Mouse (Mus musculus) liver, embryonic 14.5 days (tissue): ENCODE measurements around the gene Plcxd2.

Experiments used
- CTCF ChIP-seq: IDR thresholded peaks from 2 replicates; pipeline ENCODE4 v1.5.1; 2016; ENCODE audit warnings: antibody characterized with exemption, low read depth, control low read depth
- EP300 ChIP-seq: IDR thresholded peaks from 2 replicates; pipeline ENCODE4 v1.6.1; 2016; ENCODE audit warnings: antibody characterized with exemption, low read depth

DNA sequence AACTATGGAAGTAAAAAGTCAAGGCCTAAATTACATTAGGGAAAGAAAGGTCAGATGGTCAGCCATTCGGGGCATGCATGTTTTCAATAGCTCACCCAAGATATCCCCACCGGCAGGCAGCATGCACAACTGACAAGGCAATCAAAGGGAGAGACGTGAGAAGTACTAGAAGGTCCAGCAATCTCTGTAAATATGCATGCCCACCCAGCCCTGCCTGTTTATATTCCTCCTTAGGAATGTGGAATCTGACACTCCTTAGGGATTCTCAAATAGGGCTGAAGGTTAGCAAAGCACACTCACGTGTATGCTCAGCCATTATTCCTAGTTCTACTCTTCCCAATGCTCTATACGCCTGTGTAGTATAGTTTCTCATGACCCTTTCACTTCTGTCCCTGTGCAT is 46.9 kb downstream of the Plcxd2 start:
- TF ChIP-seq CTCF (no peak), EP300 (no peak)
